Mouse (Mus musculus) CD4-positive, CD25-positive, alpha-beta regulatory T cell, adult 4 months (primary cell): ENCODE measurements around the gene Herc4. TPM values are rescaled to one million over a fixed set of nuclear protein-coding genes. Genes with fewer than 3 reads are reported as not detected.
A peak's percentile ranks its signal among the peaks of the same experiment; 100 is the strongest.

ENCODE experiments used
- ATAC-seq: one replicate; pipeline ENCODE4 v1.8.0; 2017
- polyA plus RNA-seq, 2 experiments: library from polyadenylated mRNA; unstranded; fragments of 100-300 nt; shearing (Covaris generic); gene quantifications; one replicate each; pipeline ENCODE4 v1.2.1; 2017

The Herc4 gene
- 100 to 1,000 TPM in 1 of 2 experiments, 10 to 100 TPM in 1; 70.4 to 105 TPM for polyA plus RNA-seq

GRCm38 (mm10) chr10:63243493-63244054, at the start of gene Herc4:
TSS of gene Herc4 (plus strand) at chr10:63243810.
- peak; percentile 86 for ATAC-seq

GRCm38 (mm10) chr10:63199008-63199407, 44.6 kb upstream of the Herc4 start:
- no peak for ATAC-seq

GRCm38 (mm10) chr10:63201534-63201933, 42.1 kb upstream of the Herc4 start:
- ATAC-seq, result no peak

GRCm38 (mm10) chr10:63203002-63203401, 40.6 kb upstream of the Herc4 start:
- no peak for ATAC-seq

- ATAC-seq, result no peak
Observed at GRCm38 (mm10) chr10:63203728-63204127, 39.9 kb upstream of the Herc4 start, which contains the start of gene Mypn. TSS of gene Mypn (minus strand) at chr10:63203952.

GRCm38 (mm10) chr10:63208871-63209270, 34.7 kb upstream of the Herc4 start:
- no peak for ATAC-seq

GRCm38 (mm10) chr10:63221081-63221783, 22.4 kb upstream of the Herc4 start:
- ATAC-seq, result no peak

GRCm38 (mm10) chr10:63224341-63224740, 19.3 kb upstream of the Herc4 start:
- no peak for ATAC-seq

- no peak for ATAC-seq
Observed at GRCm38 (mm10) chr10:63230266-63230665, 13.3 kb upstream of the Herc4 start.

GRCm38 (mm10) chr10:63230854-63231253, 12.8 kb upstream of the Herc4 start:
- no peak for ATAC-seq

GRCm38 (mm10) chr10:63231630-63232029, 12.0 kb upstream of the Herc4 start:
- peak; percentile 98 for ATAC-seq

GRCm38 (mm10) chr10:63234133-63234532, 9.5 kb upstream of the Herc4 start:
- ATAC-seq, result no peak

- ATAC-seq, result no peak
Observed at GRCm38 (mm10) chr10:63235889-63236288, 7.7 kb upstream of the Herc4 start.

GRCm38 (mm10) chr10:63236663-63237062, 6.9 kb upstream of the Herc4 start:
- no peak for ATAC-seq

GRCm38 (mm10) chr10:63237206-63237605, 6.4 kb upstream of the Herc4 start:
- no peak for ATAC-seq

GRCm38 (mm10) chr10:63238090-63238489, 5.5 kb upstream of the Herc4 start:
- no peak for ATAC-seq

- ATAC-seq, result no peak
Observed at GRCm38 (mm10) chr10:63239848-63240247, 3.8 kb upstream of the Herc4 start.

- ATAC-seq, result peak; percentile 54
Observed at GRCm38 (mm10) chr10:63240868-63241271, 2.7 kb upstream of the Herc4 start.

GRCm38 (mm10) chr10:63242798-63243435, 693 bp upstream of the Herc4 start:
- peak; percentile 1 for ATAC-seq

- ATAC-seq, result peak; percentile 14
Observed at GRCm38 (mm10) chr10:63244055-63244671, 553 bp downstream of the Herc4 start.

- ATAC-seq, result no peak
Observed at GRCm38 (mm10) chr10:63244746-63245145, 1.1 kb downstream of the Herc4 start.

GRCm38 (mm10) chr10:63245846-63246245, 2.2 kb downstream of the Herc4 start:
- no peak for ATAC-seq

GRCm38 (mm10) chr10:63247457-63247856, 3.8 kb downstream of the Herc4 start:
- no peak for ATAC-seq
